Mouse (Mus musculus) spleen, adult 2 months (tissue): ENCODE results near the gene Erc2. TPM values are rescaled to one million over a fixed set of nuclear protein-coding genes. Genes with fewer than 3 reads are reported as not detected.

ENCODE experiments used
- DNase-seq, 2 experiments: peaks; one replicate each; pipeline versions ENCODE4 v3.0.0 to v3.0.0-alpha.2; 2012 to 2021; ENCODE audit warnings: low spot score in 2 of 2, low read depth in 1 of 2
- H3K27ac ChIP-seq: fragments of 200-500 bp; 2 replicates; pipeline ENCODE4 v1.5.1; 2012; ENCODE audit warnings: low read length, inconsistent platforms; ENCODE audit not compliant: insufficient read depth
- H3K27me3 ChIP-seq: fragments of 200-500 bp; 2 replicates; pipeline ENCODE4 v1.6.1; 2012; ENCODE audit warnings: mild to moderate bottlenecking, moderate library complexity, low read length, inconsistent platforms; ENCODE audit not compliant: control insufficient read depth, insufficient read depth
- H3K36me3 ChIP-seq: fragments of 200-500 bp; 2 replicates; pipeline ENCODE4 v1.6.1; 2012; ENCODE audit warnings: mild to moderate bottlenecking, low read length, inconsistent platforms; ENCODE audit not compliant: control insufficient read depth, insufficient read depth
- H3K4me1 ChIP-seq: fragments of 200-500 bp; 2 replicates; pipeline ENCODE4 v1.6.1; 2011; ENCODE audit warnings: inconsistent platforms; ENCODE audit not compliant: control insufficient read depth, insufficient read depth, insufficient read length
- H3K4me3 ChIP-seq: fragments of 200-500 bp; 2 replicates; pipeline ENCODE4 v1.5.1; 2011; ENCODE audit warnings: mild to moderate bottlenecking, inconsistent platforms; ENCODE audit not compliant: insufficient read depth, insufficient read length; ENCODE audit errors: extremely low read depth
- CTCF ChIP-seq: fragments of 200-500 bp; IDR thresholded peaks from 2 replicates; pipeline ENCODE4 v1.5.1; 2011; ENCODE audit warnings: mild to moderate bottlenecking, inconsistent platforms; ENCODE audit not compliant: insufficient read depth, insufficient read length, insufficient replicate concordance; ENCODE audit errors: extremely low read depth
- POLR2A ChIP-seq: fragments of 200-500 bp; IDR thresholded peaks from 2 replicates; pipeline ENCODE4 v1.6.1; 2011; ENCODE audit warnings: low read depth, low read length, inconsistent platforms
- WGBS: fragments of 180-500 bp; shearing (Covaris S2); methylation state at CpG from one replicate; pipeline ENCODE4 v1.1.7; 2018; 5-methylcytosine and 5-hydroxymethylcytosine counted together
- polyA plus RNA-seq: library from polyadenylated mRNA; depleted of rRNA; stranded (reverse); fragments of >200 nt; gene quantifications from 2 replicates; pipeline ENCODE4 v1.2.3, GENCODE M21; 2012

Gene Erc2
- polyA plus RNA-seq, 1 experiment, result 0.11 TPM

DNA sequence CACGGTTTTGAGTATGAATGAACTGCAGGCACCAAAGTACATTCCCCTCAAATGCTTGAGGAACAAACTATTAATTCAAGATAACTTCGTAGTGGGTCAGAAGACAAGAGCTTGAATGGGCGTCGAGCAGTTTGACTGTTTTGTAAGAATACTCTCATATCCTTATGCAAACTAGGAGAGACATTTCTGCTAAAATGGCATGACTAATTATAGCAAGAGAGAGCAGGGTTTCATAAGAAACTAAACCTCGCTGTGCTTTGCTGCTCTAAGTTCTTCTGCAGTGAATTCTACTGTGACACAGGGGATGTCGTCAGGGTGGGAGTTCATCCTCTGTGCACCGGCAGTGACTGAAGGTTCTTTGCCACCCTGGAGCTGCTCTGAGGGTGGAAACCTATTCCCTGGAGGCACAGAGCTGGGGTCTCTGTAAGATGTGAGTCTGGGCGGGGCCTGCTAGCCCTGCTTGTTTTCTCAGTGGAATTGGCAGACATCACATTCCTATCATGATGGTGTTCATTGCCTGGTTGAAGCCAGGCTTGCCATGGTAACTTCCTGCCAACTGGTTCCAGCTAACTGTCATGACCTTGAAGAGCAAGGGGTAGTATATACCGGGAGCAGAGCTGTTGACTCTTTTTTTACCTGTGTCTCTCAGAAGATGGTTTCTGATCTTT, 8.9 kb downstream of the Erc2 start:
- no peak overlapping the region for H3K27ac ChIP-seq
- H3K27me3 ChIP-seq, result no peaks in the 10 kb centered on the region
- H3K36me3 ChIP-seq, result no peaks in the 10 kb centered on the region
- no peak for TF ChIP-seq POLR2A
- no peak for TF ChIP-seq CTCF
- WGBS, result 86% methylated on average over 9 of the region's 9 CpGs
- no peaks in the 10 kb centered on the region for H3K4me1 ChIP-seq
- no peak overlapping the region for H3K4me3 ChIP-seq
- no peak for DNase-seq

GRCm38 (mm10) chr14:27634761-27635160, 12.5 kb downstream of the Erc2 start:
- no peak for TF ChIP-seq CTCF
- no peak for TF ChIP-seq POLR2A
- Histone ChIP-seq H3K36me3 (no peaks in the 10 kb centered on the region), H3K27me3 (no peaks in the 10 kb centered on the region), H3K27ac (no peak overlapping the region), H3K4me1 (no peaks in the 10 kb centered on the region), H3K4me3 (no peak overlapping the region)
- 79% methylated on average over 6 of the region's 6 CpGs for WGBS
- DNase-seq, result no peak

DNA sequence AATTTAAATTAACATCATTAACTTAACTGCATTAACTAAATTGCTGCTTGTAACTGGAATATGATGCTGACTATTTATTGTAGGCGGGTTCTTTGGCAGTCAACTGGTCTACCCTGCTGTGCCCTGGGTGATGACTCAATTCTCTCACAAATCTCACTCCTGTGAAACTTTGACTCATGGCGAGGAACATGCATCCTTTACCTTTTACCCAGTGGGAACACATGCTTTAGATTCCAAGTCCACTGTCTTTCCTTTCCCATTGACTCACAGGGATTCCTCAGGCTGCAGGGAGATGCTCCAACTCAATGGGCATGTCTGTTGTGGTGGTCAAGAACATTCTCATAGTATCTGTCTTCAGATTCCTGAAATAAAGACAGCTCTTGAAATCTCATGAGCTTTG, 14.3 kb downstream of the Erc2 start:
- H3K27me3 ChIP-seq, result no peaks in the 10 kb centered on the region
- TF ChIP-seq POLR2A, result no peak
- no peak for TF ChIP-seq CTCF
- no peak overlapping the region for H3K4me3 ChIP-seq
- WGBS, result 75% methylated on average over 2 of the region's 2 CpGs
- no peak overlapping the region for H3K27ac ChIP-seq
- no peaks in the 10 kb centered on the region for H3K4me1 ChIP-seq
- no peaks in the 10 kb centered on the region for H3K36me3 ChIP-seq
- DNase-seq, result no peak

- TF ChIP-seq POLR2A (no peak), CTCF (no peak)
- Histone ChIP-seq H3K4me3 (no peak overlapping the region), H3K4me1 (no peaks in the 10 kb centered on the region), H3K36me3 (no peaks in the 10 kb centered on the region), H3K27me3 (no peaks in the 10 kb centered on the region), H3K27ac (no peak overlapping the region)
- WGBS, result 69% methylated on average over 3 of the region's 3 CpGs
- DNase-seq, result no peak
Measured at GRCm38 (mm10) chr14:27641382-27641781, 19.2 kb downstream of the Erc2 start.

DNA sequence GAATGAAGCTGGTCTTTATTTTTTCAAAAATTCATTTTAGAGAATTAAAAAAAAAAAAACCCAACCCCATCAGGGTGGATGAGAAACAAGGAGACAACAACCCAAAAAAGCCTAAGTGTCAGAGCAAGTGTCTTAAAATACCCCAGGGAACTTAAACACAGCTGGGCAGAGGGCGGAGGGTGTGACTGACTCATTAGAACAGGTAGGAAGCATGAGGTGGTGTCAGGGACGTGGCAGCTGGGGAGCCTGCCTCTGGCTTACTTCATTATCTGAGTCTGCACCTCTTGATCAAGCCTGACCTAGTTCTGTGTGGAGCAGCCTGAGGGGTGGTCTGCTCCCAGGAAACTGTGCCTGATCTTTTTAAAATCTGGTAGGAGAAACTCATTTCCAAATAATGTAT, 20.8 kb downstream of the Erc2 start:
- no peak for DNase-seq
- no peaks in the 10 kb centered on the region for H3K36me3 ChIP-seq
- TF ChIP-seq POLR2A (no peak), CTCF (no peak)
- no peak overlapping the region for H3K4me3 ChIP-seq
- H3K27ac ChIP-seq, result no peak overlapping the region
- H3K4me1 ChIP-seq, result no peaks in the 10 kb centered on the region
- H3K27me3 ChIP-seq, result no peaks in the 10 kb centered on the region
- WGBS, result 69% methylated on average over 2 of the region's 2 CpGs

- Histone ChIP-seq H3K4me1 (no peaks in the 10 kb centered on the region), H3K27ac (no peak overlapping the region), H3K36me3 (no peaks in the 10 kb centered on the region), H3K4me3 (no peak overlapping the region), H3K27me3 (no peaks in the 10 kb centered on the region)
- TF ChIP-seq CTCF (no peak), POLR2A (no peak)
- WGBS, result 35% methylated on average over 11 of the region's 11 CpGs
- DNase-seq, result no peak
Measured at GRCm38 (mm10) chr14:27654670-27655069, 32.4 kb downstream of the Erc2 start.

- no peaks in the 10 kb centered on the region for H3K36me3 ChIP-seq
- TF ChIP-seq CTCF (no peak), POLR2A (no peak)
- no peak overlapping the region for H3K27ac ChIP-seq
- H3K4me1 ChIP-seq, result no peaks in the 10 kb centered on the region
- H3K4me3 ChIP-seq, result no peak overlapping the region
- WGBS, result 75% methylated on average over 3 of the region's 3 CpGs
- no peak for DNase-seq
- no peaks in the 10 kb centered on the region for H3K27me3 ChIP-seq
Measured at GRCm38 (mm10) chr14:27658616-27659015, 36.4 kb downstream of the Erc2 start.
